Mouse (Mus musculus) hindbrain, postnatal 0 days (tissue): ENCODE measurements around the gene Arhgap22. TPM values are rescaled to one million over a fixed set of nuclear protein-coding genes. Genes with fewer than 3 reads are reported as not detected.

Experiments used
- ATAC-seq: fragments of 200-750 bp; cut with Nextera tagmentation; 2 replicates; pipeline ENCODE4 v1.8.0; 2017; ENCODE audit warnings: mild to moderate bottlenecking, moderate TSS enrichment, moderate library complexity
- DNase-seq: peaks from one replicate; pipeline ENCODE4 v3.0.0-alpha.2; 2015; ENCODE audit warnings: low spot score
- H3K27ac ChIP-seq: fragments of 300-500 bp; sonication (generic); 2 replicates; pipeline ENCODE4 v1.5.1; 2014; ENCODE audit warnings: mild to moderate bottlenecking
- H3K27me3 ChIP-seq: fragments of 300-500 bp; sonication (generic); 2 replicates; pipeline ENCODE4 v1.6.1; 2014; ENCODE audit warnings: low read length, mixed read lengths; ENCODE audit not compliant: insufficient read depth
- H3K36me3 ChIP-seq: fragments of 300-500 bp; sonication (generic); 2 replicates; pipeline ENCODE4 v1.6.1; 2014; ENCODE audit warnings: low read length, mixed read lengths; ENCODE audit not compliant: insufficient read depth
- H3K4me1 ChIP-seq: fragments of 300-500 bp; sonication (generic); 2 replicates; pipeline ENCODE4 v1.6.1; 2014; ENCODE audit warnings: antibody characterized with exemption, low read length, mixed read lengths; ENCODE audit not compliant: insufficient read depth
- H3K4me2 ChIP-seq: fragments of 300-500 bp; sonication (generic); 2 replicates; pipeline ENCODE4 v1.6.1; 2014; ENCODE audit warnings: low read depth, mild to moderate bottlenecking, low read length, moderate library complexity, mixed read lengths
- H3K4me3 ChIP-seq: fragments of 300-500 bp; sonication (generic); 2 replicates; pipeline ENCODE4 v1.5.1; 2014; ENCODE audit warnings: low read length
- H3K9ac ChIP-seq: fragments of 300-500 bp; sonication (generic); replicated peaks from 2 replicates; pipeline ENCODE4 v1.6.1; 2014; ENCODE audit warnings: mild to moderate bottlenecking, low read length, moderate library complexity, mixed read lengths
- H3K9me3 ChIP-seq: fragments of 300-500 bp; sonication (generic); 2 replicates; pipeline ENCODE4 v1.6.1; 2016; ENCODE audit warnings: low read length, mixed read lengths
- CTCF ChIP-seq: IDR thresholded peaks from 2 replicates; pipeline ENCODE4 v1.5.1; 2016; ENCODE audit warnings: antibody characterized with exemption, control low read depth, low read depth
- WGBS: fragments of 180-500 bp; shearing (Covaris S2); extraction: QIAGEN DNeasy Blood & Tissue Kit; methylation state at CpG from one replicate; pipeline ENCODE4 v1.1.7; 2014; 5-methylcytosine and 5-hydroxymethylcytosine counted together
- polyA plus RNA-seq: library from polyadenylated mRNA; unstranded; fragments of >200 nt; fragmentation: Nextera tagmentation; extraction: Ambion mirVana; gene quantifications from 2 replicates; pipeline ENCODE4 v1.2.1, GENCODE M21; 2015
- total RNA-seq: library from RNA; depleted of rRNA; stranded (reverse); fragments of >200 nt; gene quantifications from 2 replicates; pipeline ENCODE4 v1.2.3, GENCODE M21; 2014

Gene Arhgap22
- total and polyA plus RNA-seq, 2 experiments from 2014 or later, result 4.4 to 5.0 TPM

DNA sequence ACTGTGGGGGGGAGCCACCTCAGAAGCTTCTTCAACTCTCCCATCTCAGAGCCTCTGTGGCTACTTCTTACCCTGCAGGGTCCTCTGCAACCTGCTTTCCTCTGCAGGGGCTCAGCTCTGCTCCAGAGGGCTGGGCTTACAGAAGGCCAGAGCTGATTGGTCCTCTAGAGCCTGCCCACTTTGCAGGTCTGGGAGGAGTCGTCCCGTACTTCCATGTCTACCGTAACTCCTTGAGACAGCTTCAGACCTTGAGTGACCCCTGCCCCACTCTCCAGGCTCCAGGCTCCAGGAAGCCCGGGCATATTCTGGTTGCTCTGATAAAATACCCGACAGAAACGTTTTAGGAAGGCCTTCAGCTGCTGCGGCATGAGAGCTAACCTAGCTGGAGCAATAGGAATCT is 156.2 kb downstream of the Arhgap22 start:
- H3K4me3 ChIP-seq, result no peak overlapping the region
- no peak for DNase-seq
- H3K27ac ChIP-seq, result no peak overlapping the region
- no peak overlapping the region for H3K9ac ChIP-seq
- H3K36me3 ChIP-seq, result no peaks in the 10 kb centered on the region
- 16% methylated on average over 7 of the region's 7 CpGs for WGBS
- no peaks in the 10 kb centered on the region for H3K9me3 ChIP-seq
- no peak for ATAC-seq
- no peak for TF ChIP-seq CTCF
- no peaks in the 10 kb centered on the region for H3K27me3 ChIP-seq
- 0 out of 2 replicates have a peak overlapping the region, but pooled peaks have one; percentile 16 for H3K4me2 ChIP-seq
- peaks cover 12% of the 10 kb centered on the region; the same call in 1 of the 2 replicates for H3K4me1 ChIP-seq

DNA sequence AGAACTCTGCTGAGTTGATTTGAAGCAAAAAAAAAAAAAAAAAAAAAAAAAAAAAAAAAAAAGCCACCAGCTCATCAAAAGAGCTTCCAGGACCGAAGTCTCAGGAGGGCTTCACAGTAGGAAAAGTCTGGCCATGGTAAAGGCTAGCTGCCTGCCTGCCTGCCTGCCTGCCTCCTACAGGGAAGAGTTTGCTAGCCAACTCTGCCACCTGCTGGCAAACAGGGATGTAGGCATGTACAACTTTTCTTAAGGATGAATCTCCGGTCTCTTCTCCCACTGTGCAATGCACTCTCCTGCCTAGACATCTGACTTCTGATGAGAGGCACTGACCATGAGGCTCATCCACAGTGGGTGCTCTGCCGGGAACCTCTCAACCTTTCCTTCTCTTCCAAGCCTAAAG is 157.4 kb downstream of the Arhgap22 start:
- peak; percentile 48 for ATAC-seq
- H3K4me1 ChIP-seq, result peaks cover 12% of the 10 kb centered on the region; the same call in 1 of the 2 replicates
- peak; percentile 87 for DNase-seq
- H3K27me3 ChIP-seq, result no peaks in the 10 kb centered on the region
- no peak overlapping the region for H3K4me2 ChIP-seq
- H3K9me3 ChIP-seq, result no peaks in the 10 kb centered on the region
- peak; percentile 94 for TF ChIP-seq CTCF
- H3K36me3 ChIP-seq, result no peaks in the 10 kb centered on the region
- no peak overlapping the region for H3K27ac ChIP-seq
- WGBS, result 15% methylated on average over 3 of the region's 3 CpGs
- H3K9ac ChIP-seq, result no peak overlapping the region
- no peak overlapping the region for H3K4me3 ChIP-seq

DNA sequence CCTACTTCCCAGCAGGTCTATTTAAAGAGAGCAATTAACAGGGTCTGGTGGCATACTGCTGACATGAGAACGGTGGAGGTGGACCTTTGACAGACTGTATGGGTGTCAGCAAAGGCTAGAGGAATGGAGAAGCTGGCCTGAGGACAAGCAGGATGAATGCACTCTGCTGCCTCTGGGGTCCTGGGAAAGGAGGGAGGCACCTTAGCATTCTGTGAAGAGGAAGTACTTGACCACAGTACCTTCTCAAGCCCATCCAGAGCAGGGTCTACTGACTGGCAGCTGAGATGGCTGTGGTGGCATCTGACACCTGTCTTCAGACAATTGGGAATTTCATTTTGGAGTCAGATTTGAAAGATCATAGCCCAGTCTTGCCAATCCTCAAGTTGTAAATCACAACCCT is 159.4 kb downstream of the Arhgap22 start:
- 48% methylated on average over 1 of the region's 1 CpGs for WGBS
- H3K36me3 ChIP-seq, result no peaks in the 10 kb centered on the region
- no peaks in the 10 kb centered on the region for H3K9me3 ChIP-seq
- H3K9ac ChIP-seq, result no peak overlapping the region
- TF ChIP-seq CTCF, result no peak
- no peak overlapping the region for H3K4me3 ChIP-seq
- H3K4me2 ChIP-seq, result no peak overlapping the region
- H3K27me3 ChIP-seq, result no peaks in the 10 kb centered on the region
- ATAC-seq, result no peak
- H3K27ac ChIP-seq, result no peak overlapping the region
- H3K4me1 ChIP-seq, result peaks cover 6% of the 10 kb centered on the region; the same call in 1 of the 2 replicates
- no peak for DNase-seq

DNA sequence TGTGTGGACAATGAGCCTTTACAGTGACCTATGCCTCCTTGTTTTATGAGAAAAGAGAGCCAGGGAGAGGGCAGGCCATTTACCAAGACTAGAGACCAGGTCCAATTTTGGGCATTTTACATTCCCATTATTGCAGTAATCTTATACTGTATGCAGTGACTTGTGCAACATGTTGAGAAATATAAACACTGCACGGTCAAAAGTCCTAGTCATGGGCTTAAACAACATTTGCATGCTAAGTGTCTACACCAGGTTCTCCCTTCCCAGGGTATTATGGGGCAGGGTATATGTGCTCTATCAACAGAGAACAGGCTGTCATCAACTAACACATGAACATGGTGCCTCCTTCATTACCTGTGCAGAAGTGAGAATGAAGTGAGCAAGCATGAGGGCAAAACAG is 160.3 kb downstream of the Arhgap22 start:
- Histone ChIP-seq H3K4me2 (no peak overlapping the region), H3K9me3 (no peaks in the 10 kb centered on the region), H3K36me3 (no peaks in the 10 kb centered on the region), H3K9ac (no peak overlapping the region), H3K4me3 (no peak overlapping the region), H3K4me1 (peaks cover 6% of the 10 kb centered on the region; the same call in 1 of the 2 replicates), H3K27ac (no peak overlapping the region), H3K27me3 (no peaks in the 10 kb centered on the region)
- TF ChIP-seq CTCF, result no peak
- WGBS, result 82% methylated on average over 1 of the region's 1 CpGs
- ATAC-seq (no peak), DNase-seq (no peak)

DNA sequence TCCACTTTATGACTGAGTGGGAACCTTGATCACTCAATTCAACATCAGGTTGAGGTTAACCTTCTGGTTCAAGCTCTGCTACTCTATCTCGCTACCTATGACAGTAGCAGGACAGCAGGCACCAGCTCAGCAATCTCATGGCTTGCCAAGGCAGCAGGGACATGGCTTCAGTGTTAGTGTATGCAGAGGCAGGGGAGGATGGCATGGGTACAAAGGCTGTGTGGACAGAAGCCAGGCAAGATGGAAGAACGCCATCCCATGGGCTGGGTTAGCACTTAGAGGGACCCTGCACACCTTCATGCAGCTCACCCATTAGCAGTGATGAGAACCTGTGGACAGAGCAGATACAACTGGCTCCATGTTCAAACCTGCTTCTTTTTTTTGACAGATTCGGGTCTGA is 163.4 kb downstream of the Arhgap22 start:
- no peak overlapping the region for H3K27ac ChIP-seq
- no peak for ATAC-seq
- no peaks in the 10 kb centered on the region for H3K4me1 ChIP-seq
- H3K9ac ChIP-seq, result no peak overlapping the region
- no peak for DNase-seq
- H3K36me3 ChIP-seq, result no peaks in the 10 kb centered on the region
- H3K9me3 ChIP-seq, result no peaks in the 10 kb centered on the region
- TF ChIP-seq CTCF, result no peak
- WGBS, result 79% methylated on average over 3 of the region's 3 CpGs
- no peaks in the 10 kb centered on the region for H3K27me3 ChIP-seq
- H3K4me2 ChIP-seq, result no peak overlapping the region
- H3K4me3 ChIP-seq, result no peak overlapping the region

DNA sequence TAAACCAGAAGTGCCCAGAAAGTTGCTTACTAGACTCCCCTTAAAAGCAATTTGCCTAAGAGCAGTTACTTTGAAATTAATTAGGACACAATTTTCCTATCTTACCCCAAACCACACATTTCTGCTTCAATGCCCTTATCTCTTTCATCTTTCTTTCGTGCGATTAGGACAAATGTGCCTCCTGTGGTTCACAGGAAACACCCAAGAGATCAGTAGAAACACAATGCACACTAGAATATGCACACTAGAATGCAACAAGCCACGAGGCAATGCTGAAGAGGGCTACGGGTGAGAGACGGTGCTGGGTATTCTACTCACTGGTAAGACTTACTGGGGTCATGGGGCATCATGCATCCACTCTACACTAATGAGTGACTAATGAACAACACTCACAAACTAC is 164.9 kb downstream of the Arhgap22 start:
- no peak overlapping the region for H3K9ac ChIP-seq
- no peak overlapping the region for H3K4me2 ChIP-seq
- no peak for TF ChIP-seq CTCF
- H3K9me3 ChIP-seq, result no peaks in the 10 kb centered on the region
- no peak overlapping the region for H3K4me3 ChIP-seq
- WGBS, result 66% methylated on average over 5 of the region's 5 CpGs
- ATAC-seq (no peak), DNase-seq (no peak)
- no peak overlapping the region for H3K27ac ChIP-seq
- no peaks in the 10 kb centered on the region for H3K27me3 ChIP-seq
- H3K4me1 ChIP-seq, result no peaks in the 10 kb centered on the region
- H3K36me3 ChIP-seq, result no peaks in the 10 kb centered on the region

DNA sequence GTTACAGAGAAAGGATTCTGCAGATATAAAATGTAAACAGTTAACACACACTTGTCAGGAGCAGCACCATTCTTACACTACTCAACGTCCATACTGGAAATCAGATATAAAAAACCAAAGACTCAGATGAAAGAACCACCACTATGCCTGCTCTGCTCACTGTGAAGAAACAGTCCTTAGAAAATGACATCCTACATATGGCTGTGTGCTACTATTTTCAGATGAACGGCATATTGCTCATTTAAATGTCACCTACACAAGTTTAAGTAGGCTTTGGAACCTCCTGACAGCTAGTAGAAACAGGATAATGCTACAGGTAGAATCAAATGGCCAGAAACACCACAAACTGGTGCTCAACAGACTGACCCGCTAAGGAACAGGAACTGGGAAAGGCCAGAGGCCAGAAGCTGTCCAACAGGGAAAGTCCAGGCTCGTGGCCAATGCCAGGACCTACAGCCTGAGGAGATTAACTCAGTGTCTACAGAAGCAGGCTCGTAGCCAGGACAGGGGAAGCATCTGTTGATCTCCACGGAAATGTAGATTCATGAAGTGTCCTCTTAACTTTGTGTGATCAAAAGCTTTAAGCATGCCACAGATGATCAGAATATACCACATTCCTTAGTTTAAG is 167.1 kb downstream of the Arhgap22 start:
- Histone ChIP-seq H3K9ac (no peak overlapping the region), H3K27me3 (no peaks in the 10 kb centered on the region), H3K4me2 (no peak overlapping the region), H3K36me3 (peaks cover 1% of the 10 kb centered on the region; the same call in 1 of the 2 replicates), H3K4me1 (no peaks in the 10 kb centered on the region), H3K9me3 (no peaks in the 10 kb centered on the region), H3K27ac (no peak overlapping the region), H3K4me3 (no peak overlapping the region)
- ATAC-seq, result no peak
- 62% methylated on average over 6 of the region's 6 CpGs for WGBS
- TF ChIP-seq CTCF, result no peak
- DNase-seq, result no peak
